Mouse (Mus musculus): ENCODE results near the gene Kbtbd4.

- no peak for TF ChIP-seq GATA1 (IDR thresholded peaks at IDR 0.05; ENCODE audit: borderline replicate concordance, low read length)
- TF ChIP-seq FLI1 (IDR thresholded peaks at IDR 0.05; ENCODE audit: low read length): no peak
These were observed 24.0 kb downstream of the Kbtbd4 start for GRCm38 (mm10) chr2:90928566-90928965.
